Mouse (Mus musculus) natural killer cell, adult 2 months (primary cell): Measurements from ENCODE around the gene Usp24.

Source experiments
- DNase-seq, 2 experiments: peaks; one replicate each; pipeline ENCODE4 v3.0.0; 2022; ENCODE audit warnings: low spot score in 2 of 2

The Usp24 gene

DNA sequence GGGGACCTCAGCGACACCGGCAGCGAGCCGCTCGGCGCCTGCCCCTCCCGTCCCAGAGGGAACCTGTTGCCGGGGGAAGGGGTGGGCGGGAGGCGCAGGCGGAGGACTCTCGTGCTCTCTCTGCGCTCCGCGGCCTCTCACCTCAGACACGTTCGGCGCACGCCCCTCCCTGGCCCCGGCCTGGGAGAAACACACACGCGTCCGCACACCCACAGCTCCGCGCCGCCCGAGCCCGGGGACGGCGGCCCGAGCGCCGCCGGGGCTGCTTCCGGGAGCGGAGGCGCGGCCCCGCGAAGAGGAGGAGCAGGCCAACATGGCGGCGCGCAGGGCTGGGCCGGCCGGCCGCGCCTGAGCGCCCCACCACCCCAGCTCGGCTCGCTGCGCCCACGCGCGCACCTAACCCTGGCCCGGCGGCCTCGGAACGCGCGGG, at the start of gene Usp24:
Gene Usp24 (plus strand): TSS at position 293 of the 430 bp plus-strand sequence.
- peak; percentile 50 to 68 for DNase-seq

DNA sequence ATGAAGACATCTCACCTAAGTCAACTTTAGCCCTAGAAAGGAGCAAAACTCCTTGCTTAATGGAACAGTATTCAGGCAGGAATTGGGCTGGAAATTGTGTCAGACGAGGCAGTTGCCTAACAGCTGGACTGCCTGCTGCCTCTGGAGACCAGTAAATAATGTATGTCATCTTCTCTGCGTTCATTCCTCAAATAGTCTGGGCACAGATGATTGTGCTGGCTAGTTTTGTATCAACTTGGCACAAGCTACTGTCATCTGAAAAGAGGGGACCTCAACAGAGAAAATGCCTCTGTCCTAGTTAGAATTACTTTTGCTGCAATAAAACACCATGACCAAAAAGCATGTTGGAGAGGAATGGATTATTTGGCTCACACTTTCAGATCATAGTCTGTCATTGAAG, 39.1 kb upstream of the Usp24 start:
- DNase-seq: no peak

DNA sequence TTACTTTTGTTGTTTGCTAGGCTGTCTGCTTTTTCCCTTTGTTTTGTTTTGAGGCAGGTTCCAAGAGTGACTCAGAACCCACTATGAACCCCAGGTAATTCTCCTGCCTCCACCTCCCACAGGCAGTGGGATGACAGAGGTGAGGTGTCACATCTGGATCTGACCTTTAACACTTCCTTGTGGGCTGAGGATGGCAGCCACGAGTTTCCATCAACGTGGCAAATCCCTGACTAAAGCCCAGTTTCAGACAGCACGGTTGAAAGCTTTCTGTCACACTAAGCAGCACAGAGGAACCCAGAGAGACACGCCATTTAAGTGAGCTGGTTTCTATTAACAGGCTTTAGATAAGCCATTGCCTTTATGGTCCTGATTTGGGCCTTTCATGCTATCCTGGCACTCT, 36.8 kb upstream of the Usp24 start:
- DNase-seq: no peak

DNA sequence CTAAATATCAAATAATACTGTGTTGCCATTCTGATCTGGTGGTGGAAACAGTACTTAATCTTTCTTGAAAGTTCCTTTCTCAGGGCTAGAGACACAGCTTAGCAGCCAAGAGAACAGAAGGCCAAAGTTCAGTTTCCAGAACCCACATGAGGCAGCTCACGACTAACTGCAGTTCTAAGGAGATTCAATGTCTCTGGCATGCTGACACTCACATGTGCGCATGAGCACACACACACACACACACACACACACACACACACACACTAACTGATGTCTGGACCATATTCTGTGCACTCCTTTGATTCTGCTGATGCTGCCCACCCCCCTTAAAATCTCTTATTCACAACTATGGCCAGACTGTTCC, 34.9 kb upstream of the Usp24 start:
- no peak for DNase-seq

DNA sequence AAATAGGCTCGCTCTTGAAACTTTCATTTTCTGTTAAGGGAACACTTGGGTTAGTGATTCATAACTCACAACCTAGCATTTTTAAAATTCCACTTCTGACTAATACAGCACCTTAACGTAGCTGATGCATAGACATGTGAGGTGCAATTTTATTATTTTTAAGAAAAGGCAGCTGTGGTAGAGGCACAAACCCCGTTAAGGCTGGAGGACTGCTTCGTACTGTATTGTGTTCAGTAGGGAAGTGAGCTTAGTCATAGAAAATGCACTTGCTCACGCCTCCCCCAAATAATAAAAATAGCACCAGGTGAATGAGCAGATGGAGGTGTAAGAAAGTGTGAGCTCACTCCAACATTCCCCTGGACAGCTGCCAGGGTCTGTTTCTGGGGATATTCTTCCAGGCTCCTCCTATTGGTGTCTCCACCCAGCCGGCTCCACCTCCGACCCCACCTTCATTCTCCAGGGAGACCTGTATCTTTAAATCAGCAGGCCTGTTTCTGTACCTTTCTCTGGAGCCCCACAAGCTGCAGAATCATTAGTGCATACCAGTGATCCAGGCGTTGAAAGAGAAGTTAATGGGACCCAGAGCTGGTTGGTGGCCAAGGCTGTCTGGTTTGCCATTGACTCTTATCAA, 34.4 kb upstream of the Usp24 start:
- DNase-seq: no peak

DNA sequence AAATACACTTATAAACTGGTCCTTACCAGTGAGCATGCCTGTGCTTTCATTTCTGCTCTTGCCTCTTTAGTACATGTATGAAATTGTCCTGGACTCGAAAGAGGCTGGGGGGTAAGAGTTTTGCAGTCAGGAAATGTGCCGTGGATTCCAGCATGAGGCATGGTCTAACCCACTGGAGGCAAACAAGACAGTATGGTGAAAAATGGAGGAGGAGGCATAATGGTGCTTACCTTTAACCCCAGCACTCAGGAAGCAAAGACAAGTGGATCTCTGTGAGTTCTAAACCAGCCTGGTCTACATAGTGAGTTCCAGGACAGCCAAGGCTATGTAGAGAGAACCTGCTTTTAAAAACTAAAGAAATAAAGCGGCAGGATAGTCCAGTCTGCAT, 33.9 kb upstream of the Usp24 start:
- DNase-seq: no peak

DNA sequence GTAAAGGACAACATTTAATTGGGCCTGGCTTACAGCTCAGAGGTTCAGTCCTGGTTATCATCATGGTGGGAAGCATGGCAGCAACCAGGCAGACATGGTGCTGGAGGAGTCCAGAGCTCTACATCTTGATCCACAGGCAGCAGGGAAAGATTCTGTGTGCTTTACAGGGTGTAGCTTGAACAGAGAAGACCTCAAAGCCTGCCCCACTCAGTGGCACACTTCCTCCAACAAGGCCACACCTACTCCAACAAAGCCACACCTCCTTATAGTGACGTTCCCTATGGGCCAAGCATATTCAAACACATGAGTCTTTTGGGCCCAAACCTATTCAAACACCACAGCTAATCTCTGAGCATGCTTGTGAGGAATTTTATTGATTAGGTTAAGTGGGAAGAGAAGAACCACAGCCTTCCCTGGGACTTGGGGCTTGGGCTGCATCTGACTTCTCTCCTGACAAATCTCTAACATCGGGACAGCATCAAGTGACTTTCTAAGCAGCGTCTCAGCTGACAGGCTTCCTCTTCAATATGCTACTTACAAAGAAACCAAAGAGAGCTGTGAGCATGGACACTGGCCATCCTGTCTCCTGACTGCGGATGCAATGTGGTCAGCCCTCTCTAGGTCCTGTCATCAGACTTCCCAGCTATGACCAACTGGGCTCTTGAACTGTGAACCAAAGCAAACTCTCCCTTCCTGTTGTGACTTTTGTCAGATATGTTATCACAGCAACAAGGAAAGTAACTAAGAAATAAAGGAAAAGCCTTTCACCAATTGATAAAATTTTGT, 28.9 kb upstream of the Usp24 start:
- DNase-seq: no peak

DNA sequence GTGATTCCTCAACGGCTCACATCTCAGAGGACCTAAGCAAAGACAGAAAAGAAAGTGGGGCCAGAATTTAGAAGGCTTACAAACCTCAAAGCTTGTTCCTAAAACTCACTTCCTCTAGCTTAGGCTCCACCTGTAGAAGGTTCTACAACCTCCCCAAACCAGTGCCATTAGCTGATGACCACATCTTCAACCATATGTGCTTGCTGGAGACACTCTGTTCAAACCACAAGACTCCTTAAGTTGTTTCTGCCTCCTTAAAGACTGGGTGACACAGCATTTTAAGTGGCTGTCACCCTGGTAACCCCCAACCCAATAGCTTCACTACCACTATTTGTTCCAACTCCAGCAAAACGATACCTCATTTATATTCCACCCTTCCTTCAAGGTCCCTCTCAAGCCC, 25.8 kb upstream of the Usp24 start:
- DNase-seq: no peak

DNA sequence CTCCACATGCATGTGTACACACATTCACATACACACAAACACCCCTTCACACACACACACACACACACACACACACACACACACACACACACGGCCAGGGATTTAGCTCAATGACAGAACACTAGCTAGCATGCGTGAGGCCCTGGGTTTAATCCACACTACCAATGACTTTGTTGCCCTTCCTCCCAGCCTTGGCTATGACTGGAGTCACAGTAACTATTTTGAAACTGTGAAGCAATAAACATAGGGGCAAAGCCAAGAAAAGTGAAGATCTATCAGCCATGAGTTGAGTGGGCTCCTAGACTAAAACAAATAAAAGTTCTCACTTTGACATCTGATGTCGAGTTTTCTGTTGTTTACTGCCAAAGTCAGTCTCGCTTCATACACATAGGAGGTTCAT, 23.2 kb upstream of the Usp24 start:
- no peak for DNase-seq

DNA sequence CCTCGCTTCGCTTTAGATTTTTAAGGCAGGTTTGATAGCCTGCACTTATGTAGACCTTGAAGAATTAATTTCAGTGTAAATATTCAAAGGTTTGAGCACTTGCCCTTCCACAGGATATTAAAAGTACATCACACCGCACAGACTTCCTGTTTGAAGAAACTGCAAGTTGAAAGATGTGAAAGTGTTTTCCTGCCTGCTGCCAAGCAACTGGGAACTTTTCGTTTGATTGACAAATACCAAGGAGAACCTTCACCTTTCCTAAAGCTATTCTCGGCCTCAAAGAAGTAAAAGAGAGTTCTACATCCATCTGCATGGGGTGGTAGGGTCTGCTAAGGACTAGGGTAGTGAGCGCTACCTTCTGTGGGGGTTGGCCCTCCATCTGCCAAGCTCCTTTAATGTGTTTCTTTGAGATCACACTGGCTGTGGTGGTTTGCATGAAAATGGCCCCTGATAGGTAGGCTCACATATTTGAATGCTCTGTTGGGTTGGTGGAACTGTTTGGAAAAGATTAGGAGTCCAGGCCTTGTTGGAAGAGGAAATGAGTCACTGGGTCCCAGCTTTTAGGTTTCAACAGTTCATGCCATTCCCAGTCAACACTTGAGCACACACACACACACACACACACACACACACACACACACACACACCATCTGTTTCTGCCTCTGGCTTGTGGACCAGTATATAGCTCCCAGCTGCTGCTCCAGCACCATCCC, 22.5 kb upstream of the Usp24 start:
- DNase-seq: no peak

DNA sequence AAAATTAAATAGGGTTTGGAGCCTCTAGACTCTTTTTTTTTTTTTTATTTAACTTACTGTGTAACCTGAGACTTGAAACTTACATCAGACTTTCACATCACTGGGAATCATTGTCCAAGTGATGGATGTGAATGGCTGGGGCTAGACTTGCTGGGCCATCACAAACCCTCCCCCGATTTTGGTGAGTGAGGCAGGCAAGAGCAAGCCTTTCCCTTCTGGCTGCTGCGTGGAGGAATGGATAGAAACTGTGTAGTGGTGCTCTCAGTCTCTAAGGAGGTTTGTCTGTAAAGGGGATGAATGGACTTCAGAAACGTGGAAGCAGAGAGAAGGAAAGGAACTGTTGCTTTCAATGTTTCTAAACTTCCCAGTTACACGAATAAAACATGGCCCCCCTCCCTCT, 20.3 kb upstream of the Usp24 start:
- DNase-seq: no peak

DNA sequence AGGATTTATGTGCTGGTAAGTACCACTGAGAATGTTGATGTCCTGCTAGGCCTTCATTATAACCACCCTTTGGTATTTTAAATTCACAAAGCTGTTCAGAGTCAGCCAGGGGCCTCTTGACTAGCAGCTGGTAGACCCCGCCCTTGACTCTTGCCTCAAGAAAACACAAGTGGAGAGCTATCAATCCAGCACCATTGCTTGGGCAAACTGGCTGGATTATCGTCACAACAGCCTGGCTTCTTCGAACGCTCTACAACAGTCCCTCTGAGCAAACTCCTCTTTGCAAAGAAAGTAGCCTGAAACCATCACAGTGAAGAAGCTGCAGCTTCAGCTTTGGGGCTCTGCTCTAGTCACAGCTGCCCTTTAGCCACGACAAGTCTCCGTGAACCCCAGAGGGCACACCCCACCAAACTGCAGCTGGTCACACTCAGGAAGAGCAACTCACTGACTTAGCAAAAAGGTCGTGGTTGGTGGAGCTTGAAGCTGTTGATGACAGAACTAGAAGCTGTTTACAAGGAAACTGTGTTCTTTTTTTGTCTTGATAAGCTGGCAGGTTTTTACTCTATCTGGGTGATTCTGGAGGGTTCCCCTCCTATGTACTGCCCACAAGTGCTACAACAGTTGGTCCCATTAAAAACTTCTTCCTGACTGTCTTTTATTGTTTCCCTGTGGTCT, 19.5 kb upstream of the Usp24 start:
- DNase-seq: no peak

DNA sequence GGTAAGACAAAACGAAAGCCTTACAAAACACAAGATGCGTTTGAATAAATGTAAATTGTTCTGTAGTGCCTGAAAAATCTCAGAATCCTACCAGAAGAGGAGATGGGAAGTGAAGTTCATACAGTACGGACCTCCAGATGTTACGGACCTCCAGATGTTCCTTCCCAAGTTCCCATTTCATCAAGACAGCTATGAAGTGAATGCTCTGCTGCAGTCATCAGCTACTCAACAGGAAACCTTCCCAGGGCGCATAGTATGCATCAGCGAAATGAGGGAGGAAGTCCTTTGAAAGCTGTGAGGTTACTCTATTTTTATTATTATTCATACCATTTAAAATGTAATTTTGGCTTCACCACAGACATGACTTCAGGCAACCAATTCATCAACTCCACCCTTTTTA, 14.7 kb upstream of the Usp24 start:
- DNase-seq: no peak

DNA sequence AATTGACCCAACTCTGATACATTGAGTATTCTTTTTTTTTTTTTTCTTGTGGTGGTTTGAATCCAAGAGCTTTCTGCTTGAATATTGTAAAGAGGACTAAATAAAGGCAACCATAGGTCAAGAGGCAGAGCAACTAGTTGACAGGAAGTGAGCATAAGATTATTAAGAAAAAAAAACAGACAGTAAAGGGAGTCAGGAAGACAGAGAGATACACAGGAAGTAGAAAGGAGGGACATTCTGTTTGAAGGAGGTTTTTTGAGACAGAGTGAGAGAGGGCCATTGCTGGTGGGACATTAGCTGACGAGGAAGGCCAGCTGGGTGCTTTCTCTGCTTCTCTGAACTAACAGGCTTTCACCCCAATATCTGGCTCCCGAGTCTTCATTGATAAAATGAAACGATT, 7.9 kb upstream of the Usp24 start:
- no peak for DNase-seq

DNA sequence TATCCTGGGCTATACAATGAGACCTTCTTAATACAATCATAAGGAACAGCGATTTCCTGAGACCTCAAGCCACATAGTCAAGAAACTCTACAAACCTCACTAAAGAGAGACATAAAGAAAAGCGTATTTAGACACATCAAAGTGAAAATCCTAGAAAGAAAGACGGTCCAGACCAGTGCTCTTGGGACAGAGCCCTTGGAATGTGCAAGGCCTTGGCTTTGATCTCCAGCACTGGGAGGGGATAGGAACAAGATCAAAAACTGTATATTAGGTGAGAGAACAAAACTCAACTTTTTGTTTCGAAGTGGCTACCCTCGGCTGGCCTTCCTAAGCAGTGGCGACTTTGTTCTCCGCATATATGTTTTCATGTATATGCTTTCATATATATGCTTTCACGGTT, 3.4 kb upstream of the Usp24 start:
- no peak for DNase-seq

DNA sequence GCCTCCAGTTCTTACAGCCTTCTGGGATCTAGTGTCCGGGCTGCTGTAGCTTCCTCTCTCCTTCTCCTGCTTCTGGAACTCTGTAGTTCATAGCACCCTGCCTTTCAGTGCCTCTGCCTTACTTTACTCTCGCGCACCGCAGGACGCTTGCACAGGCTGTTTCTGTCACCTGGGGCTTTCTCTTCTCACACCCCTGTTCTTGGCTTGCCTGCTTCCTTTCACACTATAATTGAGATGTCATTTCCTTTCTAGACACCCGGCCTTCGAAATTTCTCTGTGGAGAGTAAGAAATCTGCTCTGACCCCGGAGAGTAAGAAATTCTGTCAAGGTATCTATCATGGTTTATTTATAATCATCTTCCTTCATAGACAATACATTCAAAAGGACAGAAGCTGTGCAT, 2.9 kb upstream of the Usp24 start:
- peak; percentile 49 to 54 for DNase-seq

DNA sequence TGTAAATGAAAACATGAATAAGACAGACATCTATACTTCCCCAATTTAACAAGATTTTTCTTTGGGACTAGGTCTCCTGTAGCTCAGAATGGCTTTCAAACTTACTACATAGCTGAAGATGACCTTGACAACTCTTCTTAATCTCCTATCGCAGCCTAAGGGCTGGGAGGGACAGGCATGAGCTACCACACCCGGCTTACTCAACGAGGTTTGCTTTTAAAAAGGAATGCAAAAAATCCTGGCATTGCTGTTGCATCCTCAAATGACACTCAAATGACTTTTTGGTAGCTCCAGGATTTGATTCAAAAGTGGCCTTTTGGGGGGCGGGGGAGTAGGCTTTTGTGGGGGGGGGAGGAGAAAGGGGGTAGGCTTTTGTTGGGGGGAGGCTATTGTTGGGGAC, 2.1 kb upstream of the Usp24 start:
- no peak for DNase-seq

DNA sequence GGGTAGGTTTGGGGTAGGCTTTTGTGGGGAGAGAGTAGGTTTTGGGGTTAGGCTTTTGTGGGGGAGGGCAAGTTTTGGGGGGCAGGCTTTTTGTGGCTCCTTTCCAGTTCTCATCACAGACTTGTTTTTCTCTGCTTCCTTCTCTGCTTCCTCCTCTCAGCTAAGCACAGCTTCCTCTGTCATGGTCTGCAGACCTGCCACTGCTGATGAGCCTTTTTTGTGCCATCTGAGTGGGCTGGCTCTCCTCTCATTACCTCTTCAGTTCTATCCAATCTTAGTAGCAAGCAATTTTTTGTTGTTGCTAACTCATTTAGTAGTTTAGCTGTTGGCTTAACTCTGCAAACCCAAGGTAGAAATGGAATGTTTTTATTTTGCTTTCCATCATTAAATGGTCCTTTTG, 1.7 kb upstream of the Usp24 start:
- peak in 1 of 2 experiments; percentile 49 for DNase-seq

DNA sequence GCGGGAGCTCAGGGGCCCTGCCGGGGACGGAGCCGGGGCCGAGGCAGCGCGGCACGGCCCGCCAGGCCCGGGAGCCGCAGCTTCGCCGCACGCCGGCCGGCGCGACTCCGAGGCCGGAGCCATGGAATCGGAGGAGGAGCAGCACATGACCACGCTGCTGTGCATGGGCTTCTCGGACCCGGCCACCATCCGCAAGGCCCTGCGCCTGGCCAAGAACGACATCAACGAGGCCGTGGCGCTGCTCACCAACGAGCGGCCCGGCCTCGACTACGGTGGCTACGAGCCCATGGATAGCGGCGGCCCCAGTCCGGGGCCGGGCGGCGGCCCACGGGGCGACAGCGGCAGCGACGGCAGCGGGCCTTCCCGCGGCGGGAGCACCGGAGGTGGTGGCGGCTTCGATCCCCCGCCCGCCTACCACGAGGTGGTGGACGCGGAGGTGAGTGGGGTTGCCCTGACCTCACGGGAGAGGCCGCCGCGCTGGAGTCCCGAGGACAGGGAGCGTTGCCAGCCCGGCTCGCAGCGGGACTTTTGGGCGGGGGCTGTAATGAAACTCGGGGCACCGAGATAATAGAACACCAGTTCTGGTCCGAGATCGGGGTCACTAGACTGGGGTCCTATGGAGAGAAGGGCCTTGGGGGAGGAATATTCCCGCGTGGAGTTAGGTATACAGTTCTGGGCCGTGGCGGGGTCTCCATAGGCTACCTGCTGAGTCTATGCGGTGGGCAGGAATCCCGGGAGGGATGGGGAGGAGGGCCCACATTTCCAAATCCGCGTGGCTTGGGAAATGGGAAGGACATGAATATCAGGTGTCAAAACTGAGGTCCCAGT, 552 bp downstream of the Usp24 start:
- peak; percentile 18 to 38 for DNase-seq

DNA sequence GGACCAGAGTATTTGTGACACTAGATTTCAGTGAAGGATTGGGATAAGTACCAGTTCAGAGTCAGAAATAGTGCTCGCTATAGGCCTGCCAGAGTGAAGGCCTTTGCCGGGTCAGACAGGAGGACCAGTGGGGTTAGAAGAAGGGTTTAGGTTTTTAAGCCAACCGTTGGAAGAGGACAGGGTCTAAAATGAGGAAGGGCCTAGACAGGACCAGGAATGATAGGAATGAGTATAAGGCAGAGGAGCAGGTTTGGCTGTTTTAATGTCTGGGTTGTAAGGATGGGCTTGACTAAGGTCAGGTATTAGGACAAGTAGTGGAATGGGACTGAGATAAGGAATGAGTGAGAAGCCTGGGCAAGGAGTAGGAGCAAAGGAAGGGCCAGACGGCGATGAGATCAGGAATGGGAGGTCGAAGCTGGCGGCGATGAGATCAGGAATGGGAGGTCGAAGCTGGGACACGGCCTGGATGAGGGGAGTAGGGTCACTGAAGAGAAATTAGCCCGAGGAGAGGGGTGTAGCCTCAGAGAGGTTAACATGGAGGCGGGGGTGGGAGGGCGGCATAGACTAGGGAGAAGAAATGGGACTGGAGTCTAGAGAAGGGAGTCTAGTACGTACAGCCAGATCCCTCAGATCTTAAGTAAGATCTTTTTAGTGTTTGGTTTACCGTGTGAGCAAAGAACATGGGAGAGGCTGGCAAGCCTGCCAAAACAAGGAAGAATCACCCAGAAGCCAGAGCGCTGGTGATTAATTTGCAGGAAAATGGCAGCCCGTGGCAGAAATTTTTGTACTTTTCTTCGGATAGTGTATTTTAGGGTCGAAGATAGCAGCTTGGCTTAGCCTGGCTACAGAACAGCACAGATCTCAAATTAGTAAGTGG, 1.4 kb downstream of the Usp24 start:
- no peak for DNase-seq

DNA sequence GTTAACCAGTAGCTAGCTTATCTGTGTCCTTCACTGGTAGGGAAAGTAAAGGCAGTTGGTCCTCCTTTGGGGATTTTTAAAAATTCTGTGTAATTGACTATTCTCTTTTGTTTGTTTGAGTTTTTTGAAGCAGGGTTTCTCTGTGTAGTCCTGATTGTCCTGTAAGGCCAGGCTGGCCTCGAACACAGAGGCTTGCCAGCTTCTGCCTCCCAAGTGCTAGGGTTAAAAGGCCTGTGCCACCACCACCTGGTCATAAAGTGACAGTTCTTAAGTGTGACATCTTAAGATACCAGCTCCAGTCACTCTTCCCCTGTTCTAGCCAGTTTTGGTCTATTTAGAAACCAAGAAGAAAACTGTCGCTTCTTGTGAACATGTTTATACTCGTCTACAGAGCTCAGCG, 2.2 kb downstream of the Usp24 start:
- peak in 1 of 2 experiments; percentile 21 for DNase-seq
